Mouse (Mus musculus): ENCODE results near the gene Nup62.

DNA sequence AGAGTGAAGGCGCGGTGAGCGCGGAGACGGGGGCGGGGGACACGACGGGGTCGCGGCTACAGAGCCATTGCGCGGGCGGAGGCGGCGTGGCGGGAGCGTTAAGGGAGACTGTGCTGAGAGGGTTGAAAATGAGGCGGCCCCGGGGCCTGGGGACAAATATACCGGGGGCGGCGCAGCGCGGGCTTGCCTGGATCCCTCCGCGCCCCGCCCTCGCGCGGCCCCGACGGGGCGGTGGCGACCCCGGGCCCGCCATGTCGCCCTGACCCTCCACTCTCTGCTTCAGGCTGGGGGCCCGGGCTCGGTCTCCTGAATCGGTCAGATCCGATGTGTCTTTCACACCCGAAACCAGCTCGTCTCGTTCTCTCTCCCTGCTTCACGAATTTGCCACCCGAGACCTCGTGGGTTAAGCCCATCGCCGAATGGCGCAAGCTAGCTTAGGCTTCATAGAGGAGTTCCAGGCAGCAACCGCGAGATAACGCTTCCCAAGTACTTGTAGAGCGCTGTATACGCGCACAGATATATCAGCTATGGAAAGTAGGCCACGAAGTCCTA, 658 bp downstream of the Nup62 start, which contains the start of gene Atf5:
- TF ChIP-seq MAFK (IDR thresholded peaks at IDR 0.05; ENCODE audit: insufficient read depth, low read depth, low read length) (no peak), ZC3H11A (IDR thresholded peaks at IDR 0.05; ENCODE audit: borderline replicate concordance, low read depth, low read length) (no peak), ZNF384 (IDR thresholded peaks at IDR 0.05; ENCODE audit: low read depth, low read length) (no peak)
